ENCODE assay signal across 9 mouse cellular contexts in genomic region chr3:88631921-88632587, GRCm38 (mm10). TPM values are rescaled to one million over a fixed set of nuclear protein-coding genes. Genes with fewer than 3 reads are reported as not detected.
A peak's percentile ranks its signal among the peaks of the same experiment; 100 is the strongest.
DNase-seq lines count a peak whose midpoint lies in the region; ATAC-seq lines count a peak whose summit lies in the region.
"Had no signal": no experiment of that assay in that cellular context is flagged by ENCODE, and none has a peak within 500 bp of the region (broad histone marks: within the 10 kb centered on the region; RNA-seq: fewer than 3 reads in every experiment).

No protein-coding gene starts in this region.

- peak; percentile 65 for DNase-seq in CD4-positive, CD25-positive, alpha-beta regulatory T cell, adult 2 months (ENCODE audit: low read depth, low spot score)
- peak; percentile 44 for DNase-seq in kidney, adult 9 months
- no peak for DNase-seq in kidney, adult 11 months
- DNase-seq in adipocyte (ENCODE audit: low spot score) = peak; percentile 26
- DNase-seq in urinary bladder, postnatal 36 days (ENCODE audit: low spot score in 2 of 2) = no peak
- DNase-seq in natural killer cell, adult 2 months (ENCODE audit: low spot score in 2 of 2) = no peak

- ATAC-seq in CD4-positive, CD25-positive, alpha-beta regulatory T cell, adult 4 months = no peak
- peak; percentile 68 for ATAC-seq in megakaryocyte, adult 5-6 weeks (ENCODE audit: poor library complexity, severe bottlenecking)

RNA-seq across cellular contexts. Expression of gene Rxfp4, which starts 20.9 kb away (rescaled TPM):
- under 1 TPM in 1 of 2 experiments, not detected in 1; 0.26 TPM for polyA plus RNA-seq in CD4-positive, CD25-positive, alpha-beta regulatory T cell, adult 4 months (2017; shearing (Covaris generic))
- total RNA-seq in megakaryocyte, adult 5-6 weeks (2015) = not detected in 2 replicates
- total RNA-seq in megakaryocyte, adult 5-6 weeks (2017) = not detected in 2 replicates
- polyA plus RNA-seq: neural tube, embryonic 14.5 days had no signal

RNA-seq across cellular contexts. Expression of gene Arhgef2, which starts 26.3 kb away (rescaled TPM):
- polyA plus RNA-seq in CD4-positive, CD25-positive, alpha-beta regulatory T cell, adult 4 months (2017; shearing (Covaris generic)) = 10 to 100 TPM; 36.5 to 48.6 TPM
- total RNA-seq in megakaryocyte, adult 5-6 weeks (2015) = 71.1 and 85.9 TPM in 2 replicates
- 49.6 and 73.1 TPM in 2 replicates for total RNA-seq in megakaryocyte, adult 5-6 weeks (2017)

RNA-seq across cellular contexts. Expression of gene Khdc4, which starts 53.5 kb away (rescaled TPM):
- polyA plus RNA-seq in CD4-positive, CD25-positive, alpha-beta regulatory T cell, adult 4 months (2017; shearing (Covaris generic)) = 10 to 100 TPM; 49.8 to 50.2 TPM
- 50.6 and 52.1 TPM in 2 replicates for total RNA-seq in megakaryocyte, adult 5-6 weeks (2015)
- 53.4 and 56.1 TPM in 2 replicates for total RNA-seq in megakaryocyte, adult 5-6 weeks (2017)

RNA-seq across cellular contexts. Expression of gene Ssr2, which starts 56.4 kb away (rescaled TPM):
- 100 to 1,000 TPM; 160 to 161 TPM for polyA plus RNA-seq in CD4-positive, CD25-positive, alpha-beta regulatory T cell, adult 4 months (2017; shearing (Covaris generic))
- total RNA-seq in megakaryocyte, adult 5-6 weeks (2015) = 207 and 216 TPM in 2 replicates
- 93.2 and 107 TPM in 2 replicates for total RNA-seq in megakaryocyte, adult 5-6 weeks (2017)

Comparison
In these comparisons a context has a peak if more than half of its experiments do, and no peak if none do; other contexts are left out.
1. DNase-seq: peak in CD4-positive, CD25-positive, alpha-beta regulatory T cell, adult 2 months (single experiment), kidney, adult 9 months (single experiment) and adipocyte (single experiment); none in kidney, adult 11 months (single experiment), urinary bladder, postnatal 36 days (0 of 2) and natural killer cell, adult 2 months (0 of 2).